12 mouse cellular contexts compared by ENCODE assay signal in genomic region chr9:61827721-61828120, GRCm38 (mm10).
"Had no signal": no experiment of that assay in that cellular context is flagged by ENCODE, and none has a peak within 500 bp of the region (broad histone marks: within the 10 kb centered on the region; RNA-seq: fewer than 3 reads in every experiment).

No protein-coding gene starts in this region.

- DNase-seq: lung, adult 18-20 months; lung, embryonic 14.5 days; lung, postnatal 10 days; lung, postnatal 4 days; right cerebral cortex, postnatal 14 days; thymus, adult 2 months; thymus, postnatal 25 days; thymus, postnatal 4 days had no signal

- H3K36me3 ChIP-seq: midbrain, embryonic 10.5 days; midbrain, embryonic 12.5 days; midbrain, embryonic 15.5 days; neural tube, embryonic 12.5 days had no signal

- H3K4me3 ChIP-seq: midbrain, embryonic 10.5 days; midbrain, embryonic 12.5 days; midbrain, embryonic 15.5 days; neural tube, embryonic 12.5 days had no signal

- H3K27me3 ChIP-seq: midbrain, embryonic 15.5 days; neural tube, embryonic 12.5 days had no signal

- H3K9ac ChIP-seq: lung, embryonic 14.5 days; midbrain, embryonic 12.5 days; midbrain, embryonic 15.5 days; neural tube, embryonic 12.5 days had no signal

- H3K4me2 ChIP-seq: lung, embryonic 14.5 days; midbrain, embryonic 12.5 days; midbrain, embryonic 15.5 days; neural tube, embryonic 12.5 days had no signal

- H3K9me3 ChIP-seq: midbrain, embryonic 10.5 days; midbrain, embryonic 12.5 days; midbrain, embryonic 15.5 days; neural tube, embryonic 12.5 days had no signal

- ATAC-seq: midbrain, embryonic 15.5 days had no signal

- H3K4me1 ChIP-seq: midbrain, embryonic 10.5 days; midbrain, embryonic 12.5 days; midbrain, embryonic 15.5 days; neural tube, embryonic 12.5 days had no signal

- H3K27ac ChIP-seq: midbrain, embryonic 10.5 days; midbrain, embryonic 12.5 days; midbrain, embryonic 15.5 days; neural tube, embryonic 12.5 days had no signal
